Mouse (Mus musculus): ENCODE measurements around the gene Stpg4. TPM values are rescaled to one million over a fixed set of nuclear protein-coding genes. Genes with fewer than 3 reads are reported as not detected.
A peak's percentile ranks its signal among the peaks of the same experiment; 100 is the strongest.

Gene Stpg4
- polyA plus RNA-seq, 1 experiment, result not detected

GRCm38 (mm10) chr17:87470797-87471196, 43.3 kb upstream of the Stpg4 start:
- WGBS, result 77% methylated on average over 8 of the region's 8 CpGs
- no peaks in the 10 kb centered on the region for H3K27me3 ChIP-seq (ENCODE audit: control insufficient read depth, insufficient read depth, low read length)

DNA sequence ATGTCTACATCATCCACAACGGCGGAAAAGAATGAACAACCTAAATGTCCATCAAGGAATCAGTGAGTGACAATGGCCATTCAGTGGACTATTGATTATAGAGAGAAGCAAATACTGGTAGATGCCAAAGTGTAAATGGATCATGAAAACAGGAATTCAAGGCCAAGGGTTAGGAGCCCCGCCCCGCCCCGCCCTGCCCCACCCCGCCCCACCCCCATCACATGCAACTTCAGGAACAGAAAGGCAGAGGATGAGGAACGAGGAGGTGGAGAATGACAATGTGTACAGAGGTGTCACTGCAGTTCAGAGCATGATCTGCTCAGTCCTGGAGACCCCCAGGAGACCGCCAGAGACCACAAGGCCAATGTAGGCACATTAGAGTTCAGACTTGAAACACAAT, 42.7 kb upstream of the Stpg4 start:
- peaks cover 12% of the 10 kb centered on the region for H3K4me1 ChIP-seq (ENCODE audit: control insufficient read depth, insufficient read depth, insufficient read length, low read length)
- no peaks in the 10 kb centered on the region for H3K36me3 ChIP-seq (ENCODE audit: control insufficient read depth, insufficient read depth, low read length)
- no peak overlapping the region for H3K27ac ChIP-seq (ENCODE audit: insufficient read depth, low read depth, low read length)
- no peak overlapping the region for H3K4me3 ChIP-seq (ENCODE audit: low read depth, low read length)
- H3K27me3 ChIP-seq (ENCODE audit: control insufficient read depth, insufficient read depth, low read length), result no peaks in the 10 kb centered on the region
- WGBS, result 40% methylated on average over 8 of the region's 8 CpGs
- TF ChIP-seq POLR2A (IDR thresholded peaks at IDR 0.05; ENCODE audit: low read depth, low read length), result no peak
- no peak for TF ChIP-seq CTCF (IDR thresholded peaks at IDR 0.05; ENCODE audit: extremely low read depth, insufficient read length, insufficient replicate concordance, low read depth, low read length)

More at GRCm38 (mm10) chr17:87470797-87471196, 43.3 kb upstream of the Stpg4 start:
- Histone ChIP-seq H3K36me3 (ENCODE audit: control insufficient read depth, insufficient read depth, low read length) (no peaks in the 10 kb centered on the region), H3K4me1 (ENCODE audit: control insufficient read depth, insufficient read depth, insufficient read length, low read length) (peaks cover 12% of the 10 kb centered on the region), H3K27ac (ENCODE audit: insufficient read depth, low read depth, low read length) (no peak overlapping the region), H3K4me3 (ENCODE audit: low read depth, low read length) (no peak overlapping the region)
- TF ChIP-seq POLR2A (IDR thresholded peaks at IDR 0.05; ENCODE audit: low read depth, low read length), result no peak
- no peak for TF ChIP-seq CTCF (IDR thresholded peaks at IDR 0.05; ENCODE audit: extremely low read depth, insufficient read length, insufficient replicate concordance, low read depth, low read length)

- Histone ChIP-seq H3K27me3 (ENCODE audit: control insufficient read depth, insufficient read depth, low read length) (no peaks in the 10 kb centered on the region), H3K4me1 (ENCODE audit: control insufficient read depth, insufficient read depth, insufficient read length, low read length) (peaks cover 7% of the 10 kb centered on the region), H3K36me3 (ENCODE audit: control insufficient read depth, insufficient read depth, low read length) (no peaks in the 10 kb centered on the region), H3K4me3 (ENCODE audit: low read depth, low read length) (no peak overlapping the region), H3K27ac (ENCODE audit: insufficient read depth, low read depth, low read length) (no peak overlapping the region)
- TF ChIP-seq POLR2A (IDR thresholded peaks at IDR 0.05; ENCODE audit: low read depth, low read length), result no peak
- no peak for TF ChIP-seq CTCF (IDR thresholded peaks at IDR 0.05; ENCODE audit: extremely low read depth, insufficient read length, insufficient replicate concordance, low read depth, low read length)
- 87% methylated on average over 8 of the region's 8 CpGs for WGBS
Observed at GRCm38 (mm10) chr17:87469428-87469827, 41.9 kb upstream of the Stpg4 start.

- WGBS, result 86% methylated on average over 5 of the region's 5 CpGs
- H3K36me3 ChIP-seq (ENCODE audit: control insufficient read depth, insufficient read depth, low read length), result no peaks in the 10 kb centered on the region
- H3K4me3 ChIP-seq (ENCODE audit: low read depth, low read length), result no peak overlapping the region
- TF ChIP-seq CTCF (IDR thresholded peaks at IDR 0.05; ENCODE audit: extremely low read depth, insufficient read length, insufficient replicate concordance, low read depth, low read length) (no peak), POLR2A (IDR thresholded peaks at IDR 0.05; ENCODE audit: low read depth, low read length) (no peak)
- no peak overlapping the region for H3K27ac ChIP-seq (ENCODE audit: insufficient read depth, low read depth, low read length)
- H3K4me1 ChIP-seq (ENCODE audit: control insufficient read depth, insufficient read depth, insufficient read length, low read length), result peaks cover 3% of the 10 kb centered on the region
- H3K27me3 ChIP-seq (ENCODE audit: control insufficient read depth, insufficient read depth, low read length), result no peaks in the 10 kb centered on the region
Observed at GRCm38 (mm10) chr17:87468616-87469015, 41.1 kb upstream of the Stpg4 start.

- Histone ChIP-seq H3K4me1 (ENCODE audit: control insufficient read depth, insufficient read depth, insufficient read length, low read length) (peaks cover 6% of the 10 kb centered on the region), H3K36me3 (ENCODE audit: control insufficient read depth, insufficient read depth, low read length) (no peaks in the 10 kb centered on the region), H3K27me3 (ENCODE audit: control insufficient read depth, insufficient read depth, low read length) (no peaks in the 10 kb centered on the region), H3K27ac (ENCODE audit: insufficient read depth, low read depth, low read length) (no peak overlapping the region), H3K4me3 (ENCODE audit: low read depth, low read length) (no peak overlapping the region)
- no peak for TF ChIP-seq CTCF (IDR thresholded peaks at IDR 0.05; ENCODE audit: extremely low read depth, insufficient read length, insufficient replicate concordance, low read depth, low read length)
- no peak for TF ChIP-seq POLR2A (IDR thresholded peaks at IDR 0.05; ENCODE audit: low read depth, low read length)
- 78% methylated on average over 3 of the region's 3 CpGs for WGBS
Observed at GRCm38 (mm10) chr17:87461499-87461896, 34.0 kb upstream of the Stpg4 start.

GRCm38 (mm10) chr17:87460669-87461498, 33.3 kb upstream of the Stpg4 start:
- Histone ChIP-seq H3K4me3 (ENCODE audit: low read depth, low read length) (no peak overlapping the region), H3K36me3 (ENCODE audit: control insufficient read depth, insufficient read depth, low read length) (no peaks in the 10 kb centered on the region), H3K4me1 (ENCODE audit: control insufficient read depth, insufficient read depth, insufficient read length, low read length) (peaks cover 6% of the 10 kb centered on the region), H3K27me3 (ENCODE audit: control insufficient read depth, insufficient read depth, low read length) (no peaks in the 10 kb centered on the region), H3K27ac (ENCODE audit: insufficient read depth, low read depth, low read length) (0 out of 2 replicates have a peak overlapping the region, but pooled peaks have one; percentile 2)
- TF ChIP-seq POLR2A (IDR thresholded peaks at IDR 0.05; ENCODE audit: low read depth, low read length), result no peak
- TF ChIP-seq CTCF (IDR thresholded peaks at IDR 0.05; ENCODE audit: extremely low read depth, insufficient read length, insufficient replicate concordance, low read depth, low read length), result no peak
- WGBS, result 77% methylated on average over 17 of the region's 17 CpGs
